Mouse (Mus musculus) embryonic facial prominence, embryonic 10.5 days (tissue): Measurements from ENCODE around the gene Pgam5. TPM values are rescaled to one million over a fixed set of nuclear protein-coding genes. Genes with fewer than 3 reads are reported as not detected.

ENCODE experiments used
- DNase-seq: peaks from one replicate; pipeline ENCODE4 v3.0.0-alpha.2; 2017; ENCODE audit warnings: low spot score
- H3K27ac ChIP-seq: fragments of 300-500 bp; sonication (generic); replicated peaks from 2 replicates; pipeline ENCODE4 v1.5.1; 2016; ENCODE audit warnings: mild to moderate bottlenecking
- H3K27me3 ChIP-seq: fragments of 300-500 bp; sonication (generic); replicated peaks from 2 replicates; pipeline ENCODE4 v1.6.1; 2016; ENCODE audit warnings: low read depth, mild to moderate bottlenecking; ENCODE audit not compliant: poor library complexity, severe bottlenecking
- H3K36me3 ChIP-seq: fragments of 300-500 bp; sonication (generic); replicated peaks from 2 replicates; pipeline ENCODE4 v1.6.1; 2016; ENCODE audit warnings: mild to moderate bottlenecking, moderate library complexity
- H3K4me1 ChIP-seq: fragments of 300-500 bp; sonication (generic); 2 replicates; pipeline ENCODE4 v1.6.1; 2016
- H3K4me3 ChIP-seq: fragments of 300-500 bp; sonication (generic); 2 replicates; pipeline ENCODE4 v1.5.1; 2016; ENCODE audit warnings: mild to moderate bottlenecking, moderate library complexity
- H3K9me3 ChIP-seq: fragments of 300-500 bp; sonication (generic); 2 replicates; pipeline ENCODE4 v1.6.1; 2016; ENCODE audit warnings: mild to moderate bottlenecking
- WGBS: fragments of 180-500 bp; shearing (Covaris S2); methylation state at CpG from one replicate; pipeline ENCODE4 v1.1.7; 2016; 5-methylcytosine and 5-hydroxymethylcytosine counted together
- polyA plus RNA-seq: library from polyadenylated mRNA; unstranded; fragments of >200 nt; fragmentation: Nextera tagmentation; extraction: Ambion mirVana; gene quantifications from 2 replicates; pipeline ENCODE4 v1.2.1, GENCODE M21; 2016

The Pgam5 gene
- polyA plus RNA-seq, 1 experiment from 2014 or later: 95.3 TPM

DNA sequence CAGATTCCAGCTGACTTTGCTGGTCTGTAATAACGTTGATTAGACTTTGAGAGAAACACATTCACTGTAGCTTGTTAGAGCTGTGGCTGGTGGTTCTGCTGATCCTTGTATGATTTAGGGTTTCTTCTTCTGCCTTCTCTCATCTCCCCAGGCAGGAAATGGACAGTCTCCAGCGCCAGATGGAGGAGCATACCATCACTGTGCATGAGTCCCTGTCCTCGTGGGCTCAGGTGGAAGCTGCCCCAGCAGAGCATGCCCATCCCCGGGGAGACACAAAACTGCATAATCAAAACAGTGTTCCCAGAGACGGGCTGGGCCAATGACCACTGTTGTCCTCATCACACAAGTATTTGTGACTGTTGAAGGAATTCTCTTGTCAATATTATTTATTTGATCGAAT, 47.0 kb downstream of the Pgam5 start:
- Histone ChIP-seq H3K27ac (no peak overlapping the region), H3K4me1 (no peaks in the 10 kb centered on the region), H3K27me3 (no peaks in the 10 kb centered on the region), H3K4me3 (no peak overlapping the region), H3K36me3 (peaks cover 83% of the 10 kb centered on the region), H3K9me3 (no peaks in the 10 kb centered on the region)
- no peak for DNase-seq
- WGBS: 90% methylated on average over 6 of the region's 6 CpGs

- Histone ChIP-seq H3K36me3 (peaks cover 91% of the 10 kb centered on the region), H3K27ac (no peak overlapping the region), H3K4me1 (no peaks in the 10 kb centered on the region), H3K4me3 (no peak overlapping the region), H3K9me3 (no peaks in the 10 kb centered on the region), H3K27me3 (no peaks in the 10 kb centered on the region)
- no peak for DNase-seq
- WGBS: 93% methylated on average over 4 of the region's 4 CpGs
Measured at GRCm38 (mm10) chr5:110220331-110220730, 49.4 kb downstream of the Pgam5 start.

DNA sequence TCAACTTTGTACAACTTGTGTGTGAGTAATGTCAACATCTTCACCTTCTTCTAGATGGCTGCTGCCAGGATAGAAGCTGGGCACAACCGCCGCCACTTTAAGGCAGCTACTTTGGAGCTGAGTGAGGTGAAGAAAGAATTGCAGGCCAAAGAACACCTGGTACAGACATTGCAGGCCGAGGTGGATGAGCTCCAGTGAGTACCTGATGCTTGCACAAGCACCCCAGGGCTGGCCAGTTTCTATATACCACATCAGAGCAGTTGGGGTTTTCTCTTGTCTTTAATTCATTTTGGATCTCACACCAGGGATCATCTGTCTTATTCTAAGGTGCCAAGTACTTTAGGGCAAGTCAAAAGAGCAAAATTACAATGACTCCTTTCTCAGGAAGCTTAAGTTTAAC, 52.9 kb downstream of the Pgam5 start:
- peaks cover 100% of the 10 kb centered on the region for H3K36me3 ChIP-seq
- no peaks in the 10 kb centered on the region for H3K9me3 ChIP-seq
- DNase-seq: no peak
- no peak overlapping the region for H3K4me3 ChIP-seq
- no peaks in the 10 kb centered on the region for H3K27me3 ChIP-seq
- no peak overlapping the region for H3K27ac ChIP-seq
- 91% methylated on average over 3 of the region's 3 CpGs for WGBS
- H3K4me1 ChIP-seq: no peaks in the 10 kb centered on the region

- H3K9me3 ChIP-seq: no peaks in the 10 kb centered on the region
- peaks cover 100% of the 10 kb centered on the region for H3K36me3 ChIP-seq
- H3K27ac ChIP-seq: no peak overlapping the region
- no peak overlapping the region for H3K4me3 ChIP-seq
- DNase-seq: no peak
- WGBS: 88% methylated on average over 2 of the region's 2 CpGs
- H3K4me1 ChIP-seq: no peaks in the 10 kb centered on the region
- no peaks in the 10 kb centered on the region for H3K27me3 ChIP-seq
Measured at GRCm38 (mm10) chr5:110211312-110211711, 58.4 kb downstream of the Pgam5 start.

Other genes with a start within 250 kb of the Pgam5 start
- 4.8 and 5.9 TPM in 2 replicates for gene Gm17655, start 197.4 kb downstream of the Pgam5 start, polyA plus RNA-seq
- 2.0 and 2.4 TPM in 2 replicates for gene Gm35315, start 175.5 kb downstream of the Pgam5 start, polyA plus RNA-seq
- gene Plcxd1, start 169.9 kb downstream of the Pgam5 start, polyA plus RNA-seq: 2.0 and 3.2 TPM in 2 replicates
- gene Gtpbp6, start 161.7 kb downstream of the Pgam5 start, polyA plus RNA-seq: 33.3 and 35.6 TPM in 2 replicates
- gene Zfp605, start 159.8 kb downstream of the Pgam5 start, polyA plus RNA-seq: 5.5 and 5.7 TPM in 2 replicates
- gene Chfr, start 134.1 kb downstream of the Pgam5 start, polyA plus RNA-seq: 45.1 and 48.6 TPM in 2 replicates
- 19.9 and 20.6 TPM in 2 replicates for gene Golga3, start 93.2 kb downstream of the Pgam5 start, polyA plus RNA-seq
- gene Ankle2, start 38.9 kb downstream of the Pgam5 start, polyA plus RNA-seq: 32.7 and 34.7 TPM in 2 replicates
- 10.6 and 12.4 TPM in 2 replicates for gene Pxmp2, start 16.3 kb upstream of the Pgam5 start, polyA plus RNA-seq
- gene Pole, start 16.4 kb upstream of the Pgam5 start, polyA plus RNA-seq: 47.5 and 54.1 TPM in 2 replicates
- gene P2rx2, start 73.3 kb upstream of the Pgam5 start, polyA plus RNA-seq: 0.87 and 0.95 TPM in 2 replicates
- gene Lrcol1, start 74.8 kb upstream of the Pgam5 start, polyA plus RNA-seq: not detected in 2 replicates
- 21.5 and 23.5 TPM in 2 replicates for gene Fbrsl1, start 178.6 kb upstream of the Pgam5 start, polyA plus RNA-seq